Mouse (Mus musculus) hindbrain, embryonic 10.5 days (tissue): ENCODE measurements around the gene Lpo. TPM values are rescaled to one million over a fixed set of nuclear protein-coding genes. Genes with fewer than 3 reads are reported as not detected.
A peak's percentile ranks its signal among the peaks of the same experiment; 100 is the strongest.

Experiments
- DNase-seq: peaks from one replicate; pipeline ENCODE4 v3.0.0-alpha.2; 2017; ENCODE audit warnings: low spot score
- H3K27ac ChIP-seq: fragments of 300-500 bp; sonication (generic); 2 replicates; pipeline ENCODE4 v1.5.1; 2016; ENCODE audit warnings: mild to moderate bottlenecking, moderate library complexity
- H3K27me3 ChIP-seq: fragments of 300-500 bp; sonication (generic); 2 replicates; pipeline ENCODE4 v1.6.1; 2016; ENCODE audit warnings: mild to moderate bottlenecking; ENCODE audit not compliant: poor library complexity, insufficient read depth, severe bottlenecking
- H3K36me3 ChIP-seq: fragments of 300-500 bp; sonication (generic); 2 replicates; pipeline ENCODE4 v1.6.1; 2016; ENCODE audit warnings: mild to moderate bottlenecking, moderate library complexity
- H3K4me1 ChIP-seq: fragments of 300-500 bp; sonication (generic); replicated peaks from 2 replicates; pipeline ENCODE4 v1.6.1; 2016; ENCODE audit warnings: mild to moderate bottlenecking
- H3K4me3 ChIP-seq: fragments of 300-500 bp; sonication (generic); 2 replicates; pipeline ENCODE4 v1.5.1; 2016; ENCODE audit warnings: mild to moderate bottlenecking, moderate library complexity
- H3K9me3 ChIP-seq: fragments of 300-500 bp; sonication (generic); 2 replicates; pipeline ENCODE4 v1.6.1; 2016; ENCODE audit warnings: mild to moderate bottlenecking, moderate library complexity
- WGBS: fragments of 180-500 bp; shearing (Covaris S2); methylation state at CpG from one replicate; pipeline ENCODE4 v1.1.7; 2016; 5-methylcytosine and 5-hydroxymethylcytosine counted together
- polyA plus RNA-seq: library from polyadenylated mRNA; unstranded; fragments of >200 nt; fragmentation: Nextera tagmentation; extraction: Ambion mirVana; gene quantifications from 2 replicates; pipeline ENCODE4 v1.2.1, GENCODE M21; 2016

The Lpo gene
- polyA plus RNA-seq, 1 experiment from 2014 or later, result 0.31 TPM

DNA sequence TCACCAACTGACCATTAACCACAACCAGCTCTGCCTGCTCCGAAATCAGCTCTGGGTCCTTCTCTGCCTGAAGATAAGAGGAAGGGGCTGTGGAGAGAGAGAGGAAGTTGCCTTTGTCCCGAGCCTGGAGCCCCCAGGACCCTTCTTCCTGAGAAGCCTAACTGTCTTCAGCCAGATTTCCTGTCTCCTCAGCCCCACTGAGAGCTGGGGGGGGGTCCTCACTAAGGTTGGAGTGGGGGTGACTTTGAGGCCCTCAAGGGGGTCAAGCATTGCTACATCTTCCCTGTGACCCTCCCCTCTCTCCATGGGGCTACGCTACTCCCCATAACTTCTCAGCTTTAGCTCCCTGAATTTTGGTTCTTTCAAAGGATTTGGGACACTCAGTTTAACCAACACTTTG, 34.6 kb downstream of the Lpo start, which contains the start of gene Mpo:
TSS of gene Mpo (plus strand) at position 122 of the 400 bp plus-strand sequence.
- no peaks in the 10 kb centered on the region for H3K36me3 ChIP-seq
- DNase-seq, result no peak
- no peak within 1 kb of the TSS for H3K4me3 ChIP-seq
- H3K27ac ChIP-seq, result no peak within 1 kb of the TSS
- no peaks in the 10 kb centered on the region for H3K27me3 ChIP-seq
- 68% methylated on average over 3 of the region's 3 CpGs for WGBS
- H3K4me1 ChIP-seq, result peaks cover 12% of the 10 kb centered on the region; the same call in 1 of the 2 replicates
- H3K9me3 ChIP-seq, result no peaks in the 10 kb centered on the region

DNA sequence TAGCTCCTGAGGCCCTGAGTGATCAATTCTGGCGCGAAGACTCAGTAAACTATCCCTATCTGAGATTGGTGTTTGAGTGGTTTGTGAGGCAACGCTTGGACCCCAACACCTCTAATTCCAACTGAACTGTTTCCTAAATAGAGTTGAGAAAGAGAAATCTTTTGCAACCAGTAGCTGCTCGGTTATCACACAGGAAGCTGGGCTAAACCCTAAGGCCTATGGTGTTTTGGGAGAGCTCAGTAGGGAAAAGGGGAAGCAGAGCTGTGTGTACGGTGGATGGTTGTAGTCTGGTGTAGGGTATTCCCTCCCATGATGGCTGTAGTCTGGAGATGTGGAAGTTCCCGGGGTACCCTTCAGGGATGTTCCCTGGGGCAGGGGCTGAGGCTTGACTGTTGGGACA, 38.0 kb downstream of the Lpo start:
- no peak for DNase-seq
- peaks cover 4% of the 10 kb centered on the region; the same call in 1 of the 2 replicates for H3K27me3 ChIP-seq
- WGBS, result 91% methylated on average over 6 of the region's 6 CpGs
- 0 out of 2 replicates have a peak, but pooled peaks cover 3% of the 10 kb centered on the region for H3K4me1 ChIP-seq
- H3K27ac ChIP-seq, result no peak overlapping the region
- no peaks in the 10 kb centered on the region for H3K36me3 ChIP-seq
- no peak overlapping the region for H3K4me3 ChIP-seq
- no peaks in the 10 kb centered on the region for H3K9me3 ChIP-seq

DNA sequence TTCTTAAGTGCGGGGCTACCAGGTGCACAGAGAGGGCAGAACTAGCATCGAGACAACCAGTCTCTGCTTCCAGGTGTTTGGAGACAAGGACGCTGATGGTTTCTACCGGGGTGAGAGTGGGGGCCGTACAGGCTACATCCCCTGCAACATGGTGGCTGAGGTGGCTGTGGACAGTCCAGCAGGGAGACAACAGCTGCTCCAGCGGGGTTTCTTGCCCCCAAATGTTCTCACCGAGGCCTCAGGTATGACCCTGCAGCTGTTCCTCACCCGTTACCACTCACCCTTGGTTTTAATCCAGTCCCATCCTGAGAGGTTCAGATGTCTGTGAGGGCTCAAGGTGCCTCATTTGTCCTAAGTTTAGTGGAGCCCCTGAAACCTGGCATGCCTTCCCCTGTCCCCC, 48.0 kb downstream of the Lpo start:
- WGBS, result 81% methylated on average over 8 of the region's 8 CpGs

DNA sequence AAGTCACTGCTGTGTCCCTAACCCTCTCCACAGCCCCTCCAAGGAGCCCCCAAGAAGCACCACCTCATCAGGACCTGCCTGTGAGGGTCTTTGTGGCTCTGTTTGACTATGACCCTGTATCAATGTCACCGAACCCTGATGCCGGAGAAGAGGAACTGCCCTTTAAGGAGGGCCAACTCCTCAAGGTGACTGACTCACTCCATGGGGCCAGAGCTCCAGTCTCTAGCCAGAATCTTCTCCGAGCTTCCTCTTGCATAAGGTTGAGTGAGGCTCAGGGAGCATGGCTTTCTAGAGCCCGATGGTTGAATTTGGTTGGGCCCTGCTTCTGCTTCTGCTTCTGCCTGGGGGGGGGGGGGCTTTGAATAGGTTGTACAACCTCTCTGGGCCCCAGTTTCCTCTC, 48.7 kb downstream of the Lpo start:
- 82% methylated on average over 4 of the region's 4 CpGs for WGBS
- Histone ChIP-seq H3K27me3 (peaks cover 54% of the 10 kb centered on the region), H3K4me1 (peaks cover 34% of the 10 kb centered on the region), H3K27ac (0 out of 2 replicates have a peak overlapping the region, but pooled peaks have one; percentile 84), H3K36me3 (no peaks in the 10 kb centered on the region), H3K4me3 (no peak overlapping the region), H3K9me3 (no peaks in the 10 kb centered on the region)
- DNase-seq, result no peak

More for the DNA sequence above, 48.0 kb downstream of the Lpo start:
- H3K9me3 ChIP-seq, result no peaks in the 10 kb centered on the region
- peaks cover 54% of the 10 kb centered on the region for H3K27me3 ChIP-seq
- DNase-seq, result no peak
- H3K4me3 ChIP-seq, result no peak overlapping the region
- H3K4me1 ChIP-seq, result peaks cover 29% of the 10 kb centered on the region
- H3K36me3 ChIP-seq, result no peaks in the 10 kb centered on the region
- no peak overlapping the region for H3K27ac ChIP-seq

DNA sequence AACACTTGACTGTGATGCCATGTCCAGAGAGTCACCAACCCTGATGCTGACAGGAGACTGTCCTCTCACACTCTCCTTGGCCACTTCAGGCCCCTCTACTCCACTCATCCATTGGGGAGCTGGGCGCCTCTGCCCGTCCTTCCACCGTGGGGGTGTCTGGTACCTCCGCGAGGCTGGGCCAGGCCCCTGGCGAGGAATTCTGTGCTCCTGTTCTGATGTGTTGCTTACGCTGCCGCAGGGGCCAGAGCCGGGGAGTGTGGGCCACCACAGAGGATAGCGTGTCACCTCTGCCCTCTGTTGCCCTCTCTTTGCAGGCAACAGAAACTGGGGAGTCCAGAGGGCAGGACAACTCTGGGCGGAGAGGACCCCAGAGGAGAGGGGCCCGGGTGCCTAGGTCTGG, 49.2 kb downstream of the Lpo start:
- WGBS, result 39% methylated on average over 12 of the region's 12 CpGs
- Histone ChIP-seq H3K36me3 (no peaks in the 10 kb centered on the region), H3K9me3 (no peaks in the 10 kb centered on the region), H3K27me3 (peaks cover 54% of the 10 kb centered on the region), H3K4me1 (peaks cover 34% of the 10 kb centered on the region), H3K27ac (peak overlapping the region; percentile 84; the same call in 1 of the 2 replicates), H3K4me3 (peak overlapping the region; percentile 56)
- no peak for DNase-seq

DNA sequence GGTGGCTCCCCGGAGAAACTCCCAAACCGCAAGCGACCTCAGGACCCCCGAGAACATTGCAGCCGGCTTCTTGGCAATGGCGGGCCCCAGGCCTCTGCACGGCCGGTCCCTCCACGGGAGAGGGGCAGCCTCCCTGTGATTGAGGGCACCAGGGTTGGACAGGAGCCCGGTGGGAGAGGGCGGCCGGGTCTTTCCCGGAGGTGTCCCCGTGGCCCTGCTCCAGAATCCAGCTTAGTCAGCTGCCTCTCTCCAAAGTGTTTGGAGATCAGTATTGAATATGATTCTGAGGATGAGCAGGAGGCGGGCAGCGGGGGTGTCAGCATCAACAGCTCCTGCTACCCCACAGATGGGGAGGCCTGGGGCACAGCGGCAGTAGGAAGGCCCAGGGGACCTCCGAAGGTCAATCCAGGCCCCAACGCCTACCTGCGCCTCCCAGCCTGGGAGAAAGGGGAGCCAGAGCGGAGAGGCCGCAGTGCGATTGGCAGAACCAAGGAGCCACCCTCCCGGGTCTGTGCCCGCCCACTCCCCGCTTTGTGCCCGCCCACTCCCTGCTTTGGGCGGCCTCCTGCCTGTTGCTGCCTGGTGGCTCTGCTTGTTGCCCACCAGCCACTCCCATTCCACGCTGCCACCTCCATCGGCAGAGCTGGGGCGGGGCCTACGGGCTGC, 49.9 kb downstream of the Lpo start:
- Histone ChIP-seq H3K27me3 (peaks cover 54% of the 10 kb centered on the region), H3K27ac (peak overlapping the region; percentile 84), H3K4me1 (peaks cover 34% of the 10 kb centered on the region), H3K36me3 (no peaks in the 10 kb centered on the region), H3K4me3 (peak overlapping the region; percentile 56), H3K9me3 (no peaks in the 10 kb centered on the region)
- WGBS, result 7% methylated on average over 32 of the region's 32 CpGs
- DNase-seq, result peak; percentile 81

DNA sequence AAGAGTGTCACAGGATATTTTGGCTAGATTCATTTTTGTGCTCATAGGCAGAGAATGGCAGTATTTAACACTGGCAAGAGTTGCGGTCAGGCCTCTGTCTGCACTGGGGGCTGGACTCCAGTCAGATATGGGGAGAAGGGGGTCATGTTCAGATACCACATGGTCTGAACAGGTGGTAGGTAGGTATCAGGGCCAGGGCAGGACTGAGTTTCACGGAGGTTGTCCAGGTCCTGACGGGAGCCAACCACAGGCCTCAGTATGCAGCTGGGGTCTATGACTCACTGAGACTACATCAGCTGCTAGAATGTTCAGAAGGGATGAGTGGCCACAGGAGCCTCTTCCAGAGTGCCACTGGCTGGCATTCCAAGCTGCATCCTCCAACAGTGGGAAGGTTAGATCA, 55.7 kb downstream of the Lpo start:
- peaks cover 13% of the 10 kb centered on the region for H3K4me1 ChIP-seq
- peaks cover 21% of the 10 kb centered on the region for H3K27me3 ChIP-seq
- 89% methylated on average over 3 of the region's 3 CpGs for WGBS
- H3K27ac ChIP-seq, result no peak overlapping the region
- no peak for DNase-seq
- H3K4me3 ChIP-seq, result no peak overlapping the region
- H3K36me3 ChIP-seq, result peaks cover 8% of the 10 kb centered on the region; the same call in 1 of the 2 replicates
- H3K9me3 ChIP-seq, result no peaks in the 10 kb centered on the region

DNA sequence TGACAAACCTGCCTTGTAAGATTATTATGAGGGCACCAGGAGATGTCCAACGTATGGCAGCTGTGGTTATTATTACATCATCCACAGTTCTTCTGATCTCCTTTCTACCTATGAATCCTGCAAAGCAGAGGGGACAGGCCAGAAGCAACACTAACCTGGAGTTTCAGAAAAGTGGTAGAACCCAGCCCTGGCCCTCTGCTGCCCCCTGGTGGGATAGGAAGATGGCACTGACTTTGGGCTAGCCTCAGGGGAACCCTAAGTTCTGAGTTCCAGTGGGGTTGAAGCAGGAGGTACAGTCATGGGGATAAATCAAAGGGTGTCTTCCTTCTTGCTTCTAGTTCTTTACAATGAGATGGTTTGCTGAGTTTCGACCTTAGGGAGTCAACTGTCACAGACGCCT, 57.1 kb downstream of the Lpo start:
- peak; percentile 66 for DNase-seq
- Histone ChIP-seq H3K4me1 (peaks cover 7% of the 10 kb centered on the region; the same call in 1 of the 2 replicates), H3K9me3 (no peaks in the 10 kb centered on the region), H3K27ac (no peak overlapping the region), H3K4me3 (no peak overlapping the region), H3K36me3 (peaks cover 8% of the 10 kb centered on the region; the same call in 1 of the 2 replicates), H3K27me3 (peaks cover 23% of the 10 kb centered on the region)
- WGBS, result 63% methylated on average over 3 of the region's 3 CpGs

DNA sequence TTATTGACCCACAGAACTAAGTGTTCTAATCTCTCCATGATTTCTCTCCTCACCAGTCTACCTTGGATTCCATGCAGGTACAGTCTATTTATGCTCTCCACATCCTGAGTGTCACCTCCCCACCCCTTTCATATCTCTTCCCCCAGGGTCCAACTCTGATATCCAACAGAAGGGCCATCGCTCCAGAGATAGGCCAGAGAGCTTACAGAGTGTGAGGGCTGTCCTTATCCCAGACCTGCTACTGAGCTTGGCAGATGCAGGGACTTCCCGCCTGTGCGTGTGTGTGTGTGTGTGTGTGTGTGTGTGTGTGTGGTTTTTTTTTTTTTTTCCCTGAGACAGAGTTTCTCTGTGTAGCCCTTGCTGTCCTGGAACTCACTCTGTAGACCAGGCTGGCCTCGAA, 59.3 kb downstream of the Lpo start:
- WGBS, result 89% methylated on average over 4 of the region's 4 CpGs
- no peak for DNase-seq
- no peak overlapping the region for H3K4me3 ChIP-seq
- H3K4me1 ChIP-seq, result peaks cover 14% of the 10 kb centered on the region
- peaks cover 8% of the 10 kb centered on the region; the same call in 1 of the 2 replicates for H3K36me3 ChIP-seq
- H3K27me3 ChIP-seq, result peaks cover 45% of the 10 kb centered on the region
- no peaks in the 10 kb centered on the region for H3K9me3 ChIP-seq
- no peak overlapping the region for H3K27ac ChIP-seq

DNA sequence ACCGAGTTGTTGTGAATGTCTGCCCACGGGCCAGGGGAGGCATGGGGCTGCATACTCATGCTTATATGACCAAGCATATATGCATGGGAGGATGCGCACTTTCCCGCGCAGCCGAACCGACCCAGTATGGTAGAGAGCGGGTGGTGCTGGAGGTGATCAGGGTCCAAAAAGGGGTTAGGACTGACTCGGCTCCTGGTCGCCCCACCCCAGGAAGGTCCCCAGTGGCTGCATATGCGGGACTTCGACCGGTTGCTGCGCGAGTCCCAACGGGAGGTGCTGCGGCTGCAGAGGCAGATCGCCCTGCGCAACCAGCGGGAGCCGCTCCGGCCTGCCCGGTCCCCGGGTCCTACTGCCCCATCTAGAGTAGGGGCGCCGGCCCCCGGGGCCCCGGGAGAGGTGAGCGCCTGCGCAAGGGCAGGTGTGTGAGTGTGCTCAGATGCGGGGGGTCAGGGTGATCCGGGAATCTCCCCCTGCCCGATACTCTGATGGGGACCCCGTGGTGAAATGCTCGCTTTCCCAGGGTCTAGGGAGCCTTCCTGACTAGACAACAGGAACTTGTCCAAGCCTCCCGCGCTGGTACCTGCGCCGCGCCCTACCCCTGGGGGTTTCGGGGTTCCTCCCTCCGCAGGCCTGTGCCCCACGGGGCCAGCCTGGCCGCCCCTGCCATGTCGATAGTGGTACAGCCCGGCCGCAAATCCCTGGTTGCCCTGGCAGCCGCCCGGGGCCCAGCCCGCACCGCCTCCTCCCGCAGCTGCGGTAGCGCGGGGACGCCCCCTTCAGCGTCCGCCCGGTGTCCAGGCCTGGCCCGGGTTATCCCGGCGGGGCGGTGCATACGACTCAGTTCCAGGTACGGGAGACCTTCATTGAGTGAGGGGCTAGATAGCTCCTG, 63.9 kb downstream of the Lpo start:
- Histone ChIP-seq H3K9me3 (no peaks in the 10 kb centered on the region), H3K27ac (peak overlapping the region; percentile 85), H3K27me3 (peaks cover 89% of the 10 kb centered on the region), H3K36me3 (0 out of 2 replicates have a peak, but pooled peaks cover 5% of the 10 kb centered on the region), H3K4me1 (peaks cover 36% of the 10 kb centered on the region), H3K4me3 (peak overlapping the region; percentile 74)
- under 1% methylated on average over 65 of the region's 65 CpGs for WGBS
- DNase-seq, result peak; percentile 56

DNA sequence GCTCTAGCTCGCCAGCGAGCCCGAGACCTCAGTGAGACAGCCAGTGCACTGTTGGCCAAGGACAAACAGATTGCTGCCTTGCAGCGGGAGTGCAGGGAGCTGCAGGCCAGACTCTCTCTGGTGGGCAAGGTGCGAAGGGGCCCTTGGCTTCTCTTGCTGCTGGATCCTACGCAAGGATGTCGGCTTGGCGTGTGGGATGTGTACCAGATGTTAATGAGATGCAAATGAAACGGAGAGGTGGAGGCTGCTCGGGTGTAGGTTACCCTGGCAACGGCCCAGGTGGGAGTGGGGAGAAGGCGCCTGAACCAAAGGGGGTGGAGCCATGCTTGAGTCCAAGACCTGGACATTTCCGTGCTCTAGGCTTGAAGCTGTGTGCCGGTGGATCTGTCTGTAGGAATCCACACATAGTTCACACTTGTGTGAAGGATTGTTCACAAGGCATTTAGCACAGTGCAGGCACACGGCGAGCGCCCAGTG, 64.5 kb downstream of the Lpo start:
- peak; percentile 56 for DNase-seq
- no peaks in the 10 kb centered on the region for H3K9me3 ChIP-seq
- 0 out of 2 replicates have a peak, but pooled peaks cover 3% of the 10 kb centered on the region for H3K36me3 ChIP-seq
- under 1% methylated on average over 17 of the region's 17 CpGs for WGBS
- H3K27me3 ChIP-seq, result peaks cover 89% of the 10 kb centered on the region
- peak overlapping the region; percentile 85 for H3K27ac ChIP-seq
- H3K4me3 ChIP-seq, result peak overlapping the region; percentile 74
- peaks cover 36% of the 10 kb centered on the region for H3K4me1 ChIP-seq

DNA sequence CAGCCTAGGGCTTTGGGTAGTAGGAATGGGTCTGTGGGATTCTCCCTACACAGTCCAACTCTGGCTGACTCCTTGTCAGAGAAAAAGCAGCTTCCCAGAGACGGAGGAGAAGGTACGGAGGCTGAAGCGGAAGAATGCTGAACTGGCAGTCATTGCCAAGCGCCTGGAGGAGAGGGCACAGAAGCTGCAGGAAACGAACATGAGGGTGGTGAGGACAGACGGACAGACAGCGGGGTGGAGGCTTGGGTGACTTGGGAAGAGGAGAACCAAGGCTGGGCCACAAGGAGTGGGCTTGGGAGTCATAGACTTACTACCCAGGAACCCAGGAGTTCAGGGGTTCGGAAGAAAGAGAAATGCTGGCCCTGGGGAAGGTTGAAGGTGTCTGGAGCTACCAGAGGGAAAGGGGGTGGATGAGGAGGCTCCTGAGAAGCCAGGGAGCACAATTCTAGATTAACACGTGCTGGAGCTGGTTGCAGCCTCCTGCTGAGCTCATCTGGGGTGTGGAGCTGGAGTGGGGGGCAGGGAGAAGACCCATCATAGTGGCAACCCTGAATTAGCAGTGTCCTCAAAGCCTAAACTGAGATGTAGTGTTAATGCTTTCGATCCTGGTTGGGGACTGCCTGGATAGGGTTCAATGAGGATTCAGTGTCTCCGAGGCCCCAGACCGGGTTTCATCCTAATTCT, 65.2 kb downstream of the Lpo start:
- Histone ChIP-seq H3K4me3 (peak overlapping the region; percentile 74; the same call in 1 of the 2 replicates), H3K9me3 (no peaks in the 10 kb centered on the region), H3K27me3 (peaks cover 84% of the 10 kb centered on the region), H3K36me3 (no peaks in the 10 kb centered on the region), H3K4me1 (peaks cover 36% of the 10 kb centered on the region), H3K27ac (peak overlapping the region; percentile 9)
- 48% methylated on average over 12 of the region's 12 CpGs for WGBS
- no peak for DNase-seq
